Mouse (Mus musculus) spleen, embryonic (tissue): ENCODE results near the gene Gm6812.
"Not testable (repeated sequence)": the region's sequence is repeated elsewhere in the genome, so short reads cannot be mapped to it uniquely, and the experiment has no call there.

ENCODE experiments used
- CTCF ChIA-PET: fragments of 350-600 bp; sonication (Branson Sonifier 250); formaldehyde crosslinking; loops from one replicate; lab custom pipeline; 2022; lab: Charles Lee

The Gm6812 gene

DNA sequence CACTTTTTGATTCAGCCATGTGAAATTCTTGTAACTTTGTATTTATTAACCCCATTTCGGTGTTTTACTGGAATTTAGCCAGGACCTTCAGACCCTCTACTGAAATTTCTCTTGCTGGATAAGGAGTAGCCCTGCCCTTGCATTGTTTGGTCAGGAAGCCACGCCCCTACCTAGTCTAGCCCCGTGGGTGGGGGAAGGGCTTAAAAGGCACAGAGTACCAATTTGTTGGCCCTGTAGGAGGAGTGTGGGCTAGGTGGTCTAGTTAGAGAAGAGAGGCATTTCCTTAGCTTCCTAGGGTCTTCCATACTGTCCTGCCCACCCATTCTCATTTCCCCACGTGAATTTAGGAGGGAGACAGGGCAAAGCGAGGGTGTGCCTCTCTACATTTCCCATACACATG is at the start of gene Gm6812:
Gm6812 (minus strand) TSS at position 101 of the 400 bp plus-strand sequence.
- CTCF ChIA-PET = not testable (repeated sequence)

DNA sequence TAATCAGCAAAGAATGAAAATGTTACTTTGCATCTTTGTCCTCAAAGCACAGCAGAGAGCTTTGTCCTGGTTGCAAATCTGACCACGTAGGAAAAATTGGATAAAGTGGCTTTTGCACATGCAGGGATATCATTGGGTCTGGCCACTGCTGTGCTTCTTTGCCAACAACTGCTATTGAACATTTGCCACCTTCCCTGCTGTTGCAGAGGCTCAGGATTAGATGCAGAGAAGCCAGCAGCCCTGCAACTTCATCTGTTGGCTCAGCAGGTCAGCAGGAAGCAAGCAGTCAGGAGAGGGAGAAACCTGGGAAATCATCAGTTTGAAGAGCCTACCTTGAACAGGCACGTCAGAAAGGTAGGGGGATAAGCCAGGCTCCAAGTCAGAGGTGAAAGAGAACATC is 27.7 kb downstream of the Gm6812 start:
- CTCF ChIA-PET = no interaction called here
